Mouse (Mus musculus): ENCODE measurements around the gene Flt3.

Flt3 gene

DNA sequence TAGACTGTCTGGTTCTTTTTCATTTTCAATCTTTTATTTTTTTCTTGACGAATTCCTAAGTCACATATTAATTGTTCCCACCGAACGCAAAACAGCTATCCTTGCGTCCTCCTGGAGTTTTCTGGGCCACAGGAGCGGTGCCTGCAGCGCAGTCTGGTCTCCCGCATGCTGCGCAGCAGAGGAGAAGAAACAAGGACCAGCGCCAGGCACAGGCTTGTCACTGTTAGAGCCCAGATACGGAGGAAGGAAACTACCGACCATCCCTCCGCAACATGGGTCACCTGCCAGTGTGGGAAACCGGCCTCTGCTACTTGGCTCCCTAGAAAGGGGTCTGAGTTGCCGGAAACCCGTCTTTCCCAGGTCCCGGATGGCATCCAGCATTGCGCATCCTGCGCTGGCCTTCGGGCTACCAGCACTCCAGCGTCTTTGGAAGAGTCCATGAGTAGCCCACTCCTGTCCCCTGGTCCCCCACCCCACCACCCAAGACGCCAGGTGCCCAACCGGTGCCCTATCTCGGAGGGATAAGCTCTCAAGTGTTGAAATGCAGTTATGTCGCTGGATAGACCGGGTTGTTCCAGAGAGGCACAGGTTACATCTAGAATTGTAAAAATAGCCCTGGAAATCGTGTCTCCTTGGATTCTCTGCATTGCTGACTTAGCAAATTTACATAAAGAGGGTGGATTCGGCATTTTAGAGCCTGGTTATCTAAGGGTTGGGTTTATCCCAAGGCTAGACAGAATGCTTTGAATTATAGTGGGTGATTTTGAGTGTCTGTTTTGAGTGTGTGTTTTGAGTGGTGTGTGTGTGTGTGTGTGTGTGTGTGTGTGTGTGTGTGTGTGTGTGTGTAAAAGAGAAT is 87.2 kb downstream of the Flt3 start:
- DNase-seq (ENCODE audit: low read depth, low spot score) = no peak

- DNase-seq (ENCODE audit: low read depth, low spot score) = no peak
These were observed 90.5 kb downstream of the Flt3 start for GRCm38 (mm10) chr5:147309786-147310185.

DNA sequence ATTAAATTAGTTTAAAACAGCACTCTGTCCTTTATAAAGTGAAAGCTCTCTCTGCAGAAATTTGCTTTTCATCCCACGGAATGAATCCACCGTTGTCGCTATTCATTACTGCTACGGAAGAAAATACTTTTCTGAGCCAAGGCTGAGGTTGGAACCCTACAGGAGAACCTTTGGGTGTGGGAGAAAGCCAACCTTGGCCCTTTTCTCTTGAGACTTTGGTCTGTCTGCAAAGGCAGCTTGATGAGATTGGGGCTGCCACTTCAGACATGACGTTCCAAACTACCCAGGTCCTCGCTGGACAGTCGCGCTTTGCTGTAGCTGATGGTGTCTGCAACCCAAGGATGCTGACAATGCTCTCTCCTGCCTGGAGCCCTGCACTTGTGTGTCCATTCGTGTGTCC is 91.8 kb downstream of the Flt3 start:
- no peak for DNase-seq (ENCODE audit: low read depth, low spot score)

- no peak for DNase-seq (ENCODE audit: low read depth, low spot score)
These were observed 92.9 kb downstream of the Flt3 start for GRCm38 (mm10) chr5:147307398-147307785.

GRCm38 (mm10) chr5:147306638-147307397 is 93.5 kb downstream of the Flt3 start, which contains the start of gene Cdx2:
Gene Cdx2 (minus strand): TSS chr5:147307270.
- DNase-seq (ENCODE audit: low read depth, low spot score) = no peak

DNA sequence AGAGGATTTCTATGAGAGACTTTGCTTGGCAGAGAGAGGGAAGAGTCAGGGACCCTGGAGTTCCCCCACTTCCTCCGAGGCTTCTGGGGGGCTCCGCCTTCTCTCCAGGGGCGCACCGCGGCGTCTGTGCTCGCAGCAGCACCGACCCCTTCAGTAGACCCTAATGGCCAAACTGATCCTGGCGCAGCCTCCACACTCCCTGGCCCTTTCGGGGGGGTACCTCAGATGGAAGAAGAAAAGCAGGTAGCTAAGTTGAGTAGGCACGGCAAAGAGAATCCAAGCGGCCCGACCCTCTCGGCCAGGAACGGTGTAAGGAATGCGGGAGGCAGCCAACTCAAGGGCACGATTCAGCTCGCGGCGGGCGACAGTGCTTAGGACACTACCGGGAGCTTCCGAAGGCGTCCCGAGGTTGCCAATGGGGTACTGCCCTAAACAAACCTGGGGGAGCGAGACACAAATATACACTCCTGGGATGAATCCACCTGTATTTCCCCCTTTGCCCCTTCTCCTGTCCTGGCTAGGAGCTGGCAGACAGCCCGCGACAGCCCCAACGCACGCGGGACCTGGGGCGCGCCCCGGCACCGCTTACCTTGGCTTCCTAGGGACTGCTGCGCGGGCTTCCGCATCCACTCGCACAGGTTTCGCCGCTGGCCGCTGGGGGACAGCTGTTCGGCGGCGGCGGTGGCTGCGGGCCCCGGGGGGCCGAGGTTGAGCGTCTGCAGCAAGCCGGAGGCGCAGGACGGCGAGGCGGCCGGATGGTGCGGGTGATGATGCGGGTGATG is 94.2 kb downstream of the Flt3 start:
- no peak for DNase-seq (ENCODE audit: low read depth, low spot score)

DNA sequence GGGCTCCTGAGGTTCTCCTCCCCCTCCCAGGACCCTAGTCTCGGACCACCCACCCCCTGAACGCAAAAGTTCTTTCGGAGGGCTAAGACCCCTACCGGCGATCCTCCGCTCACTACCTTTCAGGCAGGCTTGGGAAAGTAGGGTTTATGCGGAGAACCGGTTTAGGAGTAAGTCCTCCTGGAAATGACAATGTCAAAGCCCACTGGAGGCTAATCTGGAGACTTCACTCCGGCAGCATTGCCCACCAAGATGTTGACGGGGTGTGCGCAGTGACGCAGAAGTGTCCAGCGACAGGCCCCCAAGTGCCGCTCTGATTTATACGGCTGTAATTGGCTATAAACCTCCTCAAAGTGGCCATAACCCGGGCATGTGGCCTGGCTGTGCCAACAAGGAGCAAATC is 95.1 kb downstream of the Flt3 start:
- no peak for DNase-seq (ENCODE audit: low read depth, low spot score)

DNA sequence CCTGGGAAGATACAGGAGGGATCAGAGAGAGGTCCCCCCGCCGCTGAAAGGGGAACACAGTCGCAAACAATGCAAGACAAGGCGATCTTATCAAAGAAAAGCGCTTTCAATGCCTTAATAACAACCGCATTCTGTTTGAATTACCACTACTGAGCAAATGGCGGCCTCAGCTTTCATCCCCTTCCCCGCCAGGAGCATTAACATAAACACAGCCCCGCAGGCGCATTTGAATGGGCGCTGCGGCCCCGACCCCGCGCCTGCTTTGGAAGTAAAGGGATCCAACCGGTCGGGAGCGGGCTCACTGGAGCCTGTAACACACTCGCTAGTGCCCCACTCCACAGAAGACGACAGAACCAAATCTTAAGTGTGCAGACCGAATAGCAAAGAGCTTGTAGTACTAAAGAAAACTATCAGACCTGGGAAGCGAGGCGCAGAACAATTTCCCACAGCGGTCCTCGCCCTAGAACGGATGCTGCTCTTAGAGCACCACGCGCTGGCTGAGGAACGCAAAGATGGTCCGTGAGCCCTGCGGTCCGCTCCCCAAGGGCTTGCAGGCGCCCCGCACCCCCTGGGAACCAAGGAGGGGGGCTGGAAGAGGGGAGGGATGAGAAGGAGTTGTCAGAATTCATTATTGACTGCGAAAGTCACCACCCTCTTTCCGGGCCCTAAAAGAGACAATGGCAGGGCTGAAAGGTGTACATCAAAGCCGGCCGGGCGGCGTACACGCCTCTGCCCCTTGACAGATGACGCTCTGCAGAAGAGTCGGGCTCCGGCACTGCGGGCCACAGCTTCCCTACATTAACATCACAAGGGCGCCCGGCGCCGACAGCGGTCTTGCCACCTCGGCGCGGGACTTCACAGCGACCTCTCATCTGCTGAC is 95.8 kb downstream of the Flt3 start:
- DNase-seq (ENCODE audit: low read depth, low spot score) = no peak

GRCm38 (mm10) chr5:147302746-147303400 is 97.4 kb downstream of the Flt3 start:
- no peak for DNase-seq (ENCODE audit: low read depth, low spot score)

GRCm38 (mm10) chr5:147302141-147302540 is 98.1 kb downstream of the Flt3 start:
- no peak for DNase-seq (ENCODE audit: low read depth, low spot score)

- no peak for DNase-seq (ENCODE audit: low read depth, low spot score)
These were observed 98.6 kb downstream of the Flt3 start for GRCm38 (mm10) chr5:147301781-147302070.

DNA sequence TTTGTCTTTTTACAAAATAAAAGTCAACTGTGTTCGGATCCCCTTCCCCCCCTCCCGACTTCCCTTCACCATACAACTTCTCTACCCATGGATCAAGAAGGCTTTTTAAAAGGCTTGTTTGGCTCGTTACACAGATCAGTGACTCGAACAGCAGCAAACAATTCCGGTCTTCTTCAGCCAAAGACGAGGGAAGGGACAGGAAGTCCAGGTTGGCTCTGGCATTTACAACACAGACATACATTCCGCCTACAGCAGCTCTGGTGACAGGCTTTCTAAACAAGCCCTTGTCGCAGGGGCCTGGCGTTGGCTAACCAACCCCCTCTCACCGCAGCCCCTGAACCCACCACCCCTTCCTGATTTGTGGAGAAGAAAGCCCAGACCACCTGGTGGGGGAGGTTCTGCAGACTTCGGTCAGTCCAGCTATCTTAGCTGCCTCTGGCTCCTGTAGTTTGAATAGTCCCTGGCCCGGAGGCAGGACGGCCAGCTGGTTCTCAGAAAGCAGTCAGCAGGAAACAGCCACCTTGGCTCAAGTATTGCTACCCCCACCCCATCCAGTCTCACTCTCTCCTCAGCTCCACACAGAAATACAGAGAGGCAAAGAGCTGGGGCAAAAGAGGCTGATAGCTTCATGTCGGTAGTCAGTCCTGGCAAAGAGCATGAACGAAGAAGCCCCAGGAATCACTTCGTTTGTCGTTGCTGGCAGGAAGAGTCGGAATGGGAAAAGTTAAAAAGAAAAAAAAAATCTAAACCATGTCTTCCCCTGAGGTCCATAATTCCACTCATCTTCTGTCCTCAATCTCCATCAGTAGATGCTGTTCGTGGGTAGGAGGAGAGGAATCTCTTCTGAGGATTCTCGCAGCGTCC is 99.1 kb downstream of the Flt3 start:
- no peak for DNase-seq (ENCODE audit: low read depth, low spot score)

- no peak for DNase-seq (ENCODE audit: low read depth, low spot score)
These were observed 100.3 kb downstream of the Flt3 start for GRCm38 (mm10) chr5:147300001-147300363.

DNA sequence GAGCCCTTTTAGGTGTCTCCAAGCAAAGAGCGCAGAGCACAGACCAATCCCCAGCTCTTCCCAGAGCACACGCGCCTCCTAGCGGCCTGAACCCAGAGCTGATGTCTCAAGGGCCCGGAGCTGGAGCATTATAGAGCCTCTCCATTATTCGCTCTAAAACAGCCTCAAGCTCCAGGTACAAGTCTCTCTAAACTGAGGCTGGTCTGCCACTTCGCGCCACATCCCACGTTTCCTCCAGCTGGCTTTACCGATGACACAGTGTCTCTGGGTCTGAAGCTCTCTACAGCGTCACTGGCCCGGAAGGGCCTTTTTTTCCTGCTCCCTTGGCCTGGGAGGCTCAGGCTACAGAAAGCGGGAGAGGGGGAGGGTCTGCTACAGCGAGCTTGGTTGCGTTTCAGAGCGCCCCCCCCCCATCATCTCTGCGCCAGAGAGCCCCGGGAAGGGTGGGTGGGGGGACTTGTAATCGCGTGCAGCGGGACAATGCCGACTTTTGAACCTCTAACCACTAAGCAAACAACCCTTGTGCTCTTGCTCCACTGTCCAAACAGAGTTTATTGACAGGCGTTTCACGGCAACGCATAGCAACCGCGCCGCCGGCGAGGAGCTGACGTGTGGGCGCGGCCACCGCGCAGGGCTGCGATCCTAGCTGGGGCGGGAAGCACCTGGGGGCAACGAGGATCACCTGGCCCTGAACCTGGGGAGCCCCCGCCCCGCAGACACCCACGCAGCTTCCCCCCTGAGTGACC is 100.9 kb downstream of the Flt3 start:
- peak; percentile 70 for DNase-seq (ENCODE audit: low read depth, low spot score)

- DNase-seq (ENCODE audit: low read depth, low spot score) = no peak
These were observed 103.0 kb downstream of the Flt3 start for GRCm38 (mm10) chr5:147297249-147297648.

DNA sequence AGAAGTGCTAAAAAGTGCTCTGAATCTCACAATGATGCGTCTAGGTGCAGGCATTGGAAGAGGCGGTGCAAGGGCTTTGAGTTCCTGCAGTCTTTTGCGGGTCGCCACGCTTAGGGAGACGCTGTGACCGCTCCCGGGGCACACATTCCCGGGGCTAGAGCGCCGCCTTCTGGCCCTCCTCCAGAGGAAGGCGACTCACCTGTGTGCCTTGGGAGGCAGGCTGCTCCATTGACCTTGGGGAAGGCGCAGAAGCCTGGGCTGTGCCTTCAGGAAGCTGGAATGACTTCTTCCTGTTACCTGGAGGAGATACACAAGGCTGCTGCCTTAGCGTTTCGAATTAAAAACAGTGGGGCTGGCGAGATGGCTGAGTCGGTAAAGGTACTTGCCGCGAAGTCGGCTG is 106.2 kb downstream of the Flt3 start:
- DNase-seq (ENCODE audit: low read depth, low spot score) = no peak

DNA sequence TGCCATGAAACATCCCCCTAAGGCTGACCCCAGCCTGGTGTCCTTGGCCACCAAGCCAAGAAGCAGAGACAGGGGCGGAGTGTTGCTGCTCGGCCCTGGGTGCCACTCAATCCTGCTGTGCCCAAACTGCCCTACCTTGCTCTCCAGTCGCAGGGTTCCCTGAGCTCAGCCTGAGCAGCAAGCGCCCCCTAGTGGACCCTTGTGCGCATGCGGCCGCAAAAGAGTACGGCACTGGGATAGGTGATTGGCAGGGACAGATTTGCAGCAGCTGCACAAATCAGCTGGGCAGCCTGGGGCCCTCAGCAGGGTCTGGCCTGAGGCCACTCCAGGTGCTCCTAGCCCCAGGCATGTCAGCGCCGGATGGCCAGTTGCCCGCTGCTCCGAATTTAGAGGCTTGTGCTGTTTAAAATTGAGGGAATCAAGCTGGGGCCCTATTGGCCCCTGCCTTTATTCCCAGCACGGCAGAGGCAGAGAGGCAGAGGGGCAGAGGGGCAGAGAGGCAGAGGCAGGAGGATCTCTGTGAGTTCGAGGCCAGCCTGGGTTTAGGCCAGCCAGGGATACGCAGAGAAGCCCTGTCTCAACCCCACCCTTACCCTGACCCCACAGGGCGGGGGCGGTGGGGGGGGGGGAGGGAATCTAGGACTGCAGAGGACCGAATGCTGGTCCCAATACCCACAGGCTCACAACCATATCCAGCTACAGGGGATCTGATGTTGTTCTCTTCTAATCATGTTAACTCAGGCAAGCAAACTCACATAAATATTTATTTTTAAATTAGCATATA is 107.0 kb downstream of the Flt3 start:
- peak; percentile 90 for DNase-seq (ENCODE audit: low read depth, low spot score)

DNA sequence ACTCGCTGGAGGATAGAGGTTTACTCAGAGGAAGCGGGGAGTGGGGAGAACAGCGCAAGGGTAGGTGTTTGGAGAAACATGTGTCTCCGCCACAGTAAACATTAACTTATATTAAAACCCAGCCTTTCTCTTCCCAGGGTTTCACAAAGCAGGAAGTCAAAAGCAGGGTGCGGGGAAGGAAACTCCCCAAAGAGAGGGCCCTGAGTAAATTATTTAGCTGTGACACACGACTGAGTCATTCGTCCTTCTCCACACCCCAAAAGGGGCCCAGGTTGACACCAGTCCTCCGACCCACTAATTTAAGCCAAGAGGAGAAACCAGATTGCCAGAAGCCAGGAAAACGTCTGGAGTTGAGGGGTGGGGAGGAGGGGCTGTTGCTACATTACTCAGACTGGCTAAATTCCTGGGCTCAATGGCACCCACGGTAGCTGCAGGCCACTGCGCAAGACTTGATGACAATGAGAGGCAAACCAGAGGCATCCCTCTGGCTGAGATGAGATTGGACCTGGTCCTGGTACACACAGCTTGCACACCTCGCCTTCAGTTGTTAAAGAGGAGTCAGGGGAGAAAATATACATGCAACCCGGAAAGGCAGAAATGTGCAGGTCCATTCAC is 107.7 kb downstream of the Flt3 start:
- DNase-seq (ENCODE audit: low read depth, low spot score) = no peak

Data from mesoderm, embryonic 11.5 days (tissue).